Mouse (Mus musculus) stomach, postnatal 0 days (tissue): ENCODE measurements around the gene Lrrc49.

Experiments used
- CTCF ChIP-seq: IDR thresholded peaks from 2 replicates; pipeline ENCODE4 v1.5.1; 2016; ENCODE audit warnings: antibody characterized with exemption, low read depth, mild to moderate bottlenecking, moderate library complexity
- EP300 ChIP-seq: optimal IDR thresholded peaks from 2 replicates; pipeline ENCODE3; 2016; ENCODE audit warnings: antibody characterized with exemption

DNA sequence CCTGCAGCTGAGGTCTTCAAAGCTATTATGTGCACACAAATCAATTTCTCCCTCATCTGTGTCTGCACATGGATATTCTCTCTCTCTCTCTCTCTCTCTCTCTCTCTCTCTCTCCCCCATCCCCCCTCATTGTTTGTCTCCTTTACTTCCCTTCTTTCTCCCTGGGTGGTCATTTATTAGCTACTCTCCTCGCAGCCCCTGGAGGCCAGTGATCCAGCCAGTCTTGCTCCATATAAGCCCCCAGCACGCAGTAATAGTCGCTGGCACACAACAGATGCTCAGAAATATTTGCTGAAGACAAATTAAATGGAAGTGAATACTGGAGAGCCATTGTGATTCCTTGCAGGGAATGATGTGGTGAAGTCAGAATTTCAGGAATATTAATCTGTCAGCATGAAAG lies 168.4 kb downstream of the Lrrc49 start:
- TF ChIP-seq CTCF, result no peak
- no peak for TF ChIP-seq EP300
